Comparison of ENCODE assay signal across 16 mouse cellular contexts in the genomic region with DNA sequence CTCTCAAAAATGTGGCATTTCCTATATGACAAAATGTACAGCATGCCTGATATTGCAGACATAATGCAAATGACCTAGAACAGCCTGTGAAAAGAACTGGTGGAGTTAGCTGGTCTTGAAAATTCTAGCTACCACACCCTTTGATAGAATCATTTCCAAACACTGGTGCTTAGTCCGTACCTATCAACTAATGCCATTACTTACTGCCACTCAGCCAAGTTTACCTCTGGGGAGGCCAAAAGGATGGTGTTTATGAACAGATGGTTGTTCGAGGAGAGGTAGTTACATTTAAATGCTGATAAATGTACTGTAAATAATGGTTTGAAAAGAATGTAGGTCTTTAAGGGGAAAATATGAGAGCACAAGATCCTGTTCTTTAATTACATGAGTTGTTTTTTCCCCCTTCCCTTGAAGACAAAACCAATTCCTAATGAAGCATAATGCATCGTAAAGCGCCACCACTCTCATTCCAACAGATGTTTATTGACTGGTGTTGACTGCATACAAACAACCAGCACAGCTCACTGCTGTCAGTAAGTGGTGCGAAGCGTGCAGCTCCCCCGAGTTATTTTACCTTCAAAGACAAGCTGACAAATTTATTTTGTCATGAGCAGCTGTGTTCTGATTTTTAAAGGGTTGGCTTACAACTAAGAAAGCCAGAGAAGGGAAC.
A peak's percentile ranks its signal among the peaks of the same experiment; 100 is the strongest.
DNase-seq lines count a peak whose midpoint lies in the region; ATAC-seq and TF ChIP-seq lines count a peak whose summit lies in the region.
"Had no signal": no experiment of that assay in that cellular context is flagged by ENCODE, and none has a peak within 500 bp of the region (broad histone marks: within the 10 kb centered on the region; RNA-seq: fewer than 3 reads in every experiment).

No protein-coding gene starts in this region.

- TF ChIP-seq CTCF in layer of hippocampus, adult 2 months (conservative IDR thresholded peaks at IDR 0.05): no peak

- H3K9me3 ChIP-seq in forebrain, embryonic 14.5 days (replicated peaks; ENCODE audit: control insufficient read depth, low read length): no peaks in the 10 kb centered on the region
- no peaks in the 10 kb centered on the region for H3K9me3 ChIP-seq in midbrain, embryonic 16.5 days (replicated peaks; ENCODE audit: control insufficient read depth, low read length, poor library complexity, severe bottlenecking)
- H3K9me3 ChIP-seq: embryonic facial prominence, embryonic 12.5 days; heart, embryonic 13.5 days had no signal

- WGBS in forebrain, embryonic 14.5 days: 41% methylated on average over 7 of the region's 7 CpGs
- 55% methylated on average over 7 of the region's 7 CpGs for WGBS in midbrain, embryonic 16.5 days

- H3K36me3 ChIP-seq in forebrain, embryonic 14.5 days (ENCODE audit: control insufficient read depth, insufficient read depth, low read length): no peaks in the 10 kb centered on the region
- no peaks in the 10 kb centered on the region for H3K36me3 ChIP-seq in midbrain, embryonic 16.5 days (ENCODE audit: control insufficient read depth, insufficient read depth, low read length)
- H3K36me3 ChIP-seq: embryonic facial prominence, embryonic 12.5 days; heart, embryonic 13.5 days had no signal

- no peak overlapping the region for H3K9ac ChIP-seq in forebrain, embryonic 14.5 days (ENCODE audit: low read length)
- H3K9ac ChIP-seq in midbrain, embryonic 16.5 days (ENCODE audit: low read depth, low read length): 0 out of 2 replicates have a peak overlapping the region, but pooled peaks have one; percentile 10
- H3K9ac ChIP-seq: embryonic facial prominence, embryonic 12.5 days; heart, embryonic 13.5 days; liver, postnatal 0 days had no signal

- H3K4me3 ChIP-seq in layer of hippocampus, adult 2 months: peak overlapping the region; percentile 1; the same call in 1 of the 2 replicates
- no peak overlapping the region for H3K4me3 ChIP-seq in forebrain, embryonic 14.5 days (ENCODE audit: low read depth, low read length)
- no peak overlapping the region for H3K4me3 ChIP-seq in midbrain, embryonic 16.5 days (ENCODE audit: low read depth, low read length)
- H3K4me3 ChIP-seq: embryonic facial prominence, embryonic 12.5 days; heart, embryonic 13.5 days had no signal

- ATAC-seq in forebrain, embryonic 14.5 days: peak; percentile 87
- ATAC-seq in midbrain, embryonic 16.5 days: peak; percentile 70; the same call in 1 of the 2 replicates
- ATAC-seq: liver, postnatal 0 days had no signal

- H3K27me3 ChIP-seq in forebrain, embryonic 14.5 days (replicated peaks; ENCODE audit: control insufficient read depth, insufficient read depth, low read length): no peaks in the 10 kb centered on the region
- no peaks in the 10 kb centered on the region for H3K27me3 ChIP-seq in midbrain, embryonic 16.5 days (ENCODE audit: control insufficient read depth, insufficient read depth, low read depth, low read length)
- H3K27me3 ChIP-seq: CH12.LX; embryonic facial prominence, embryonic 12.5 days; heart, embryonic 13.5 days had no signal

- DNase-seq in cerebellum, postnatal 10 days: peak; percentile 5
- DNase-seq in cerebellum, postnatal 25 days: no peak
- DNase-seq in layer of hippocampus, adult 2 months (ENCODE audit: low spot score in 2 of 2): no peak
- no peak for DNase-seq in layer of hippocampus, adult 18-20 months (ENCODE audit: low spot score in 2 of 2)
- peak; percentile 77 for DNase-seq in forebrain, embryonic 14.5 days (ENCODE audit: low spot score)
- no peak for DNase-seq in urinary bladder, adult 18-20 months (ENCODE audit: low spot score in 2 of 2)
- DNase-seq in kidney, postnatal 14 days: no peak
- DNase-seq: cerebellum, adult 8-10 months; gastrocnemius, postnatal 14 days; kidney, adult 2 months; liver, postnatal 0 days; lung, postnatal 36 days had no signal

- H3K27ac ChIP-seq in layer of hippocampus, adult 2 months: 0 out of 2 replicates have a peak overlapping the region, but pooled peaks have one; percentile 49
- no peak overlapping the region for H3K27ac ChIP-seq in forebrain, embryonic 14.5 days (ENCODE audit: low read depth, low read length)
- H3K27ac ChIP-seq in midbrain, embryonic 16.5 days (ENCODE audit: low read length): peak overlapping the region; percentile 55; the same call in 1 of the 2 replicates
- H3K27ac ChIP-seq: embryonic facial prominence, embryonic 12.5 days; heart, embryonic 13.5 days had no signal

- peaks cover 4% of the 10 kb centered on the region; the same call in 1 of the 2 replicates for H3K4me1 ChIP-seq in forebrain, embryonic 14.5 days (ENCODE audit: control insufficient read depth, insufficient read depth, low read length)
- peaks cover 10% of the 10 kb centered on the region for H3K4me1 ChIP-seq in midbrain, embryonic 16.5 days (ENCODE audit: control insufficient read depth, insufficient read depth, low read length)
- H3K4me1 ChIP-seq: heart, embryonic 13.5 days had no signal

- H3K4me2 ChIP-seq in forebrain, embryonic 14.5 days (ENCODE audit: low read length): no peak overlapping the region
- peak overlapping the region; percentile 17 for H3K4me2 ChIP-seq in midbrain, embryonic 16.5 days (ENCODE audit: low read length)
- H3K4me2 ChIP-seq: embryonic facial prominence, embryonic 12.5 days; heart, embryonic 13.5 days had no signal

Comparison
In these comparisons a context has a peak if more than half of its experiments do, and no peak if none do; other contexts are left out.
1. DNase-seq: peak in cerebellum, postnatal 10 days (2 of 2) and forebrain, embryonic 14.5 days (single experiment); none in cerebellum, postnatal 25 days (0 of 2), layer of hippocampus, adult 2 months (0 of 2), layer of hippocampus, adult 18-20 months (0 of 2), urinary bladder, adult 18-20 months (0 of 2) and kidney, postnatal 14 days (single experiment).